Mouse (Mus musculus): ENCODE measurements around the gene Cass4.

Cass4 gene

DNA sequence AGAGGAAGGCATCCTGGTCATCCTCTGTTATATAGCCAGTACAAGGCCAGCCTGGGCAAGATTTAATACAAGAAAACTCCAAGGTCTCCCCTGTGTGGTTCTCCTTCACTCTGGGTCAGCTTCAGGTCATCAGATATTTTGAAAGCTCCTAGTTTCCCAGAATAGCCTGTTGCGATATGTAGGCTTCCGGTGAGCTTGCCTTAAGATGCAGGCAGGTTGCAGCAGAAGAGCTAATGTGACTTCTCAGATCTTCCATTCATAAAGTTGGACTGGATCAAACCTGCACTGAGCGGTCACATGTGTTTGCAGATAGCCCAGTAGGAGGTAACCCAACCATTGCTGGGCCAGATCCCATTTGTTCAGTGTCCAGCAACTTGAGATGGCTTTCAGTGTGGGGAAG, 8.9 kb upstream of the Cass4 start:
- no peak for DNase-seq (ENCODE audit: extremely low read depth, low read depth)

GRCm38 (mm10) chr2:172390341-172390740, 3.3 kb upstream of the Cass4 start:
- DNase-seq (ENCODE audit: extremely low read depth, low read depth) = no peak

- DNase-seq (ENCODE audit: extremely low read depth, low read depth) = no peak
Observed at GRCm38 (mm10) chr2:172392041-172392521, 1.5 kb upstream of the Cass4 start.

DNA sequence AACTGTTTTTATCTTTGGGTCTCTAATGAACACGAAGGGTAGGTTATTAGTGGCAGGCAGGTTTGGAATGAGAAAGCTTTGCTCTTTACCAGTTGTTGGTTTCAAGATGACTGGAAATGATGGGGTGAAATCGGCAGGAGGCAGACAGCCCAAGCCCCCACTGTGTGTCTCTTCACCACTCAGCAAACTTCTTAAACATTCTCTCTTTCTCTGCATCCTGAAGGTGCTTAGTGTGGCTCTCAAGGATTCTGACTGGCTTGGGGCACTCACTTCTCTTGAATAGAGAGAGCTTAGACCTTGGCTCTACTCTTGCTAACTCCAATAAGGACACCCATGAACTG, 428 bp downstream of the Cass4 start:
- DNase-seq (ENCODE audit: extremely low read depth, low read depth) = no peak

- DNase-seq (ENCODE audit: extremely low read depth, low read depth) = no peak
Observed at GRCm38 (mm10) chr2:172394671-172395070, 1.1 kb downstream of the Cass4 start.

DNA sequence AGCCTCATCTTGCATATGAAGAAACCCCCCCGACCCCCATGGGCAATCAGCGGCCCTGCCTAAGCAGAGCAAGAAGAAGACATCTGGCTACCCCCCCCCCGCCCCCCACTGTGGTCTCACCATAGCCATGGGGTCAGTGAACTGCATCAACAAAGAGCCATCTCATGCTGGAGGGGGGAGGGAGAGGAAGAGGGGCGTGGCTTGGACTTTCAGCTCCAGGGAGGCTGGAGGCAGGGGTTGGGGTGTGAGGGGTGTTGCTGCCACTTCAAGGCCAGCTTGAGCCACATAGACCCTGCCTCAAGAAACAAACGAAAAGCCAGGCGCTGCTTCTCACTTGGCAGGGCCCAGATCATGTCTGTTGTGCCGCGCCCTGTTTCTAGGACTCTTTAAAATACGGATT, 2.4 kb downstream of the Cass4 start:
- DNase-seq (ENCODE audit: extremely low read depth, low read depth) = no peak

DNA sequence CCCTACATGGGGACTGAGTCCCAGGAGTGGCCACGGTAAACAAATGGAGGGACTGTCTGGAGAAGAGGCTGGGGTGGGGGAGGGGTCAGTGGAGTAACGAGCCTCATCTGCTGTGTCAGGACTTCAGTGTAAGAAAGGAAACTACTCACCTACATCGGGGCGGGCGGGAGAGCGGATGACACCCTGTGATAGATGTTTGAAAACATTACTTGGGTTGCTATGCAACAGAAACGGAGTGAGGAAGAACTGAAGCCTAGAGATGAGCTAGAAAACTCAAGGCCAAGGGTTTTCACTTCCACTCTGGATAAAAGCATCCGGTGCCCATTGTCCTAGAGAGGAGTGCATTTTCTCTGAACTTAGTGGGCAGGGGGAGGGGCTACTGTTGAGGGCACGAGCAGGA, 6.3 kb downstream of the Cass4 start:
- no peak for DNase-seq (ENCODE audit: extremely low read depth, low read depth)

- peak; percentile 93 for DNase-seq (ENCODE audit: extremely low read depth, low read depth)
Observed at GRCm38 (mm10) chr2:172401116-172401825, 7.7 kb downstream of the Cass4 start.

GRCm38 (mm10) chr2:172404239-172404638, 10.6 kb downstream of the Cass4 start:
- no peak for DNase-seq (ENCODE audit: extremely low read depth, low read depth)

- no peak for DNase-seq (ENCODE audit: extremely low read depth, low read depth)
Observed at GRCm38 (mm10) chr2:172405011-172405410, 11.4 kb downstream of the Cass4 start.

DNA sequence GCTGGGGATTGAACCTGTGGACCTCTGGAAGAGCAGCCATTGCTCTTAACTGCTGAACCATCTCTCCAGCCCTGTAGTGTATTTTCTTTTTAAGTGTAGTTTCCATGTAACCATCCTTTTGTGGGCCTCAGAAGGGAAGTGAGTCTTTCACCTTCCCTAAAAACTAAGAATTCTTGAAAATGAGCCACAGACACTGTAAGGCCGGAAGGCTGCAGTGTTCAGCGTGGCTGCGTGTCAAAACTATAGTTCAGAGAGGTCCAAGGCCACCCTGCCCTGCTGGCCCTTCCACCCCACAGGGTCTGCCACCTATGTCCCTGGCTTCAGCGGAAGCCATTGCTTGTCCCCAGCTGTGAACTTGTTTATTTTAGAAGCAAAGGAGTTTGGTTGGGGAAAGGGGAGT, 12.6 kb downstream of the Cass4 start:
- DNase-seq (ENCODE audit: extremely low read depth, low read depth) = no peak

GRCm38 (mm10) chr2:172407499-172407898, 13.9 kb downstream of the Cass4 start:
- no peak for DNase-seq (ENCODE audit: extremely low read depth, low read depth)

DNA sequence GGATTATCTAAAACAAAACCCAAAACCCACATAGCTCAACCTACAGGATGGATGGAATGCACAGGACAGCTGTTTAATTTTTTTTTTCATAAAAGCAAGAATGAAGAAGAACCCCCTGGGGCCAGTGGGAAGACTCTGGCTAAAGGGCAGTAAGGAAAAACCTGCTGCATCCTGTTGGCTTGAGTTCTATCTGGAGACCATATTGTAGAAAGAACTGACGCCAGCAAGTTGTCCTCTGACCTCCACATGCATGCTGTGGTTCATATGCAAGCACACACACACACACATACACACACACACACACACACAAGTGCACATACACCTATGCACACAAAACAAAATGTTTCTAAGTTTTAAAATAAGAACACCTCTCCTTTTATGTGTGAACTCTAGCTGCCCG, 17.1 kb downstream of the Cass4 start:
- DNase-seq (ENCODE audit: extremely low read depth, low read depth) = no peak

DNA sequence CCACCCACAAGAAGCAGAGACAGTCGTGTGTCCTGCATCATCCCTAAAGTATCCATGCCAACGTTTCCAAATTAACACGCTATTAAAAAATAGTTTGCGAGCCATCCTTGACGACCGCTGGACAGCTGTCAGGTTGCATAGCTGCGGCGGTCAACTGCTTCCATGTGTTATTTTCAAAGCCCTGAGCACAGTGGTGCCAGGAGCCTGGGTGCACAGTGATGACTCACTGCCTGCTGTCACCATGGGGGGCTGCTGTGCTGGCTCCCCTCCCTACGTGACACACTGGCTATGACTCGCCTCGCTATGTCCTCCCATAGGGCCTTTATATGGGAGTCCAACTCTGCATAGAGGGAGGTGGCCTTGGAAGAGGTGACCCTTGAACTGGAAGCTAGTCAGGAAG, 17.5 kb downstream of the Cass4 start:
- no peak for DNase-seq (ENCODE audit: extremely low read depth, low read depth)

GRCm38 (mm10) chr2:172412454-172412853, 18.9 kb downstream of the Cass4 start:
- no peak for DNase-seq (ENCODE audit: extremely low read depth, low read depth)

DNA sequence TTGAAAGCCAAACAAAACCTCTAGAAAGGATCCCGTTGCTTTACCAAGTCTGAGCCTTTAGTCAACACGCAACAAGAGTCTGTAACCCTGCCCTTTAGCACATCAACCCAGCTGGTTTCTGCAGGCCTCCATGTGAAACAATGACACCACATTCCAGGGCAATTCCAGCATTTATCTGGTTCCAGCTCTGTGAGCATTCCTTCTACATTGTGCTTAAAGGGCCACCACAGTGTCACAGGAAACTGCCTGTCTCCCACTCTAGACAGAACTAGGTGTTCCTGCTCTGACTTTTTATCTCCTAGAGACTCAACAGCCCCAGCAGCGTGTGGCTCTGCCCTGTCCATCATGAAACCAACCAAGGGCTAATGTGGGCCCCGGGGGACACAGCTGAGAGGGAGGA, 19.7 kb downstream of the Cass4 start:
- no peak for DNase-seq (ENCODE audit: extremely low read depth, low read depth)

- DNase-seq (ENCODE audit: extremely low read depth, low read depth) = no peak
Observed at GRCm38 (mm10) chr2:172413894-172414293, 20.3 kb downstream of the Cass4 start.

DNA sequence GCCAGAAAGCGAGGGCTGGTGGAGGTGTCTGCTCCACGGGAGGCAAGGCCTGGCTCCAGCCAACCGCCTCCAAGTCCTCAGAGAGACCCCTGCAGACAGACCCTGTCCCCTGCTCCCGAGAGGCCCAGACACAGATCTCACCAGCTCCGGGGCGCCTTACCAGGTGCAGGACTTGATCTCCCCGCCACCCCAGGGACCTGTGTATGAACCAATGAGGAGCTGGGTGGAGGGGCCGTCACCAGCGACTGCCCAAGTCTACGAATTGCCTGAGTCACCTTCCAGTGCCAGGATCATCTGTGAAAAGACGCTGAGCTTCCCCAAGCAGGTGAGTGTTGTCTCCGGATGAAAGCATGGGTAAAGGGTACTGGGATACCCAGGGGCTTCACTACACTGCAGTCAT, 22.6 kb downstream of the Cass4 start:
- no peak for DNase-seq (ENCODE audit: extremely low read depth, low read depth)

DNA sequence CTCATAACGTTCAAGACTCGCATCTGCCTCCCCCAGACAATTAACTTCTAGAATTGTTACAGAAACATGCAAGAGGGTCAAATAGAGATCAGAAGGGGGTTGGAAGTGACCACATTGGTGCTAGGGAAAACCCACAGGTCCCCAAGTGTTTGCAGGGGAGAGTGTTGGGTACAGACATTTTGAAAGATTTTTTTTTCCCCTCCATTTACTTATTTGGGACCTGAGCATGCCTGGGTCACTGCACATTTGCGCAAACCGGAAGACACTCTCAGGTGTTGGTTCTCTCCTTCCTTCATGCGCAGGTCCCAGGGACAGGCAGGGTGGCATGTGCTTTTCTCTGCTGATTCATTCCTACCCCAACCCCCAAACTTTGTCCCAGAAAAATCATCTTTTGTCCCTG, 23.3 kb downstream of the Cass4 start:
- DNase-seq (ENCODE audit: extremely low read depth, low read depth) = no peak

DNA sequence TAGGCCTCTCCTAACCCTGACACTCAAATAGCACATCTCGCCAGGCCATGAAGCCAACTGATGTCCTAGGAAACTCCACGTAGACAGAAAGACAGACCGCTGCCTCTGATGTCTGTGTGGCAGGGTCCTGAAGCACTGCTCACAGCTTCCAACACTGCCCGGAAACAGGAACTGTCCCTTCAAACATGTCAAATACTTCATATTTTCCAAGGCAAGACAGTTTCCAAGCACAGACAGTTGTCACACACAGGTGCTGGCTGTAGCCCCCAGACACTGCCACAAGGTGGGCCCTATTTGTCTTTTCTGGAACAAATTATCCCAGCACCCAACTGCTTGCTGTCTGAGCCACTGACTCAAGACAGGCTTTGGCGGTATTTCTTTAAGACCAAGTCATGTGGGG, 24.6 kb downstream of the Cass4 start:
- no peak for DNase-seq (ENCODE audit: extremely low read depth, low read depth)

GRCm38 (mm10) chr2:172430609-172431008, 37.0 kb downstream of the Cass4 start:
- peak; percentile 90 for DNase-seq (ENCODE audit: extremely low read depth, low read depth)

GRCm38 (mm10) chr2:172433746-172434145, 40.2 kb downstream of the Cass4 start:
- DNase-seq (ENCODE audit: extremely low read depth, low read depth) = no peak

GRCm38 (mm10) chr2:172437371-172437952, 43.9 kb downstream of the Cass4 start:
- no peak for DNase-seq (ENCODE audit: extremely low read depth, low read depth)
